Mouse (Mus musculus): ENCODE measurements around the gene Sptb.

The Sptb gene

DNA sequence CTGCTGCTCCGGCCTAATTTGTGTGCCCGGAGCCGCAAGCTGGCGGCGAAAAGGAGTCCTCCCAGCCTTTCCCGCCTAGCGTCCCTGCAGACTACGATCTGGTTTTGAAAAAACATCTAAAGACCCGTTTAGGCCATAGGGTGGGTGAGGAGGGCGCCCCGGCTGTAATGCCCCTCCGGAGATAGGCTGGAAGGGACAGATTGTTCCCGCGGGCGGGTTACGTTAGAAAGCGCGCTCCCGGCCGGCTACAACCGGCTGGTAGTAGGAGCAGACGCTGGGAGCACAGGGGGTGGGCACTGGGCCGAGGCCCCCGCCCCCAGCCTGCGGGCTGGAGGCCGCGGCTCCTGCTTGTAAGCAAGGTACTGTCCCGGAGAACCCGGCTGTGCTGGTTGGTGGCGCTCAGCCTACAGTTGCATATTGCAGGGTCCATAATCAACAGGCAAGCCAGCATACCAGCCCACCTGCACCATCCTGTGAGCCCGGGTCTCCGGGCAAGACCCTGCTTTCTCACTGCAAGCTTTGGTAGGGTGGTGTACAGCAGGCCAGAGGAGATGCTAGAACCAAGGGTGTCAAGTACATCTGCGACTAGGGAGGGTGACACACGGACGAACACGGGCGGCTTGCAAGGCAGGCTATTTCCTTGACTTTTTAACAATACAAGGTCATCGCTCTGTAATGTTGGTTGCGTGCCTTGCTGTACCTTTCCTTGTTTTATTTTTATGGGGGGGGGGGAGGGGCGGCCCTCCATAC, at the start of gene Sptb:
TSS of gene Sptb (minus strand) at position 197 of the 750 bp plus-strand sequence.
- peak; percentile 50 for ATAC-seq (ENCODE audit: low TSS enrichment)

GRCm38 (mm10) chr12:76752652-76753318, 42.4 kb upstream of the Sptb start:
- ATAC-seq (ENCODE audit: low TSS enrichment): peak; percentile 93

- ATAC-seq (ENCODE audit: low TSS enrichment): no peak
Observed at GRCm38 (mm10) chr12:76750866-76751459, 40.6 kb upstream of the Sptb start.

DNA sequence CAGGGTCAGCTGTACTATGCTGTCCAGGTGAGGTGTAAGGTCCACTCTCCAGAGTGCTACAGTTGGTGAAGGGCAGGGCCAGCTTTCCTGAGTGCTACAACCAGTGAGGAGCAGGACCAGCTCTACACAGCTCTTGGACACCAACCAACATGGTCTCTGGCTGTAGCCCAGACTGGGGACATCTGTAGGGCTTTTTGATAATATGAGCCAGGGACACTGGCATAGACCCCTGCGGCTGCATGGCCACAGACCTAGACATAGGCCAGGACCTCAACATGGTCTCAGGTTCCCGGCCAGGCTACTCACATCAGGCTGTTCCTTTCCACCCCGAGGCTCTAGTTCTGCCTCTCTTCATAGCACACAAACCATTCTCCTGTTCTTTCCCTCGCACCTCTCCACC, 17.6 kb upstream of the Sptb start:
- ATAC-seq (ENCODE audit: low TSS enrichment): no peak

GRCm38 (mm10) chr12:76722026-76722425, 11.7 kb upstream of the Sptb start:
- ATAC-seq (ENCODE audit: low TSS enrichment): peak; percentile 80

- no peak for ATAC-seq (ENCODE audit: low TSS enrichment)
Observed at GRCm38 (mm10) chr12:76720572-76720971, 10.2 kb upstream of the Sptb start.

DNA sequence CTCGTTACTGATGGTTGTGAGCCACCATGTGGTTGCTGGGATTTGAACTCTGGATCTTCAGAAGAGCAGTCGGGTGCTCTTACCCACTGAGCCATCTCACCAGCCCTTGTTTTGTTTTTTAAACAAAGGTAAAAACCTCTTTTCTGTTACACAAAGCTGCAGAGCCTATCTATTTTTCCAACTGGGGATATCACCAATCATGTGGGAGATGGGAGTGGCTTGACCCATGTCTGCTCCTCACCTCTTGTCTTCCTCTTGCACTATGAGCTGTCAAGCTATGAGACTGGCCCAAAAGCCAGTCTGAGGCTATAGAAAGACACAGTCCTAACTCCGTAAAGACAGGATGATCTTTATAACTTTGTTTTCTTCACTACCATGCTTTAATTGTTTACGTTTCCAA, 8.0 kb upstream of the Sptb start:
- ATAC-seq (ENCODE audit: low TSS enrichment): no peak

DNA sequence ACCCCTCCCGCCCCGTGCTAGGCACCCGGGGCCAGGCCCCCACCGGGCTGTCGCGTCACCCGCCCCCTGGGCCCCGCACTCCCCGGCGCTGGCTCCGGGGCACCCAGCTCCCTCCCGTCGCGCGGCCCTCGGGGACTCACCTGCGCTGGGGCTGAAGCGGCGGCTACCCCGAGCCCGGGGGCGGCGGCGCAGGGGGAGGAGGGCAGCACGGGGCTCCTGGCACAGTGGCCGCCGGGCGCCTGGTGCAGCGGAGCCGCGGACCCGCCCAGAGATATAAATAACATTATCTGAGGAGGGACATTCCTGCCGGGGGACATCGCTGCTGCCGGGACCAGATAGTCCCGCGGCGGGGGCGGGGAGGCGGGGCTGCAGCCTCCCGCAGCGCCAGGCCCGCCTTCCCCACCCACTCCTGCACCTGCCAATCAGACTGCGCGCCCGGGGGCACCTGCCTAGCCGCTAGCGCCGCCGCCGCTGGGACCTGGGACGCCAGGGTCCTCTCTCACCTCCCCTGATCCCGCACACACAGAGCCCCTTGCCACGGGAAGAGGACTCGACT, 474 bp downstream of the Sptb start:
- ATAC-seq (ENCODE audit: low TSS enrichment): peak; percentile 82

- peak; percentile 15; the same call in 1 of the 2 replicates for ATAC-seq (ENCODE audit: low TSS enrichment)
Observed at GRCm38 (mm10) chr12:76708956-76709794, 1.2 kb downstream of the Sptb start.

GRCm38 (mm10) chr12:76708181-76708580, 2.2 kb downstream of the Sptb start:
- no peak for ATAC-seq (ENCODE audit: low TSS enrichment)

GRCm38 (mm10) chr12:76696380-76696935, 13.9 kb downstream of the Sptb start:
- ATAC-seq (ENCODE audit: low TSS enrichment): peak; percentile 8; the same call in 1 of the 2 replicates

- ATAC-seq (ENCODE audit: low TSS enrichment): no peak
Observed at GRCm38 (mm10) chr12:76695773-76696172, 14.6 kb downstream of the Sptb start.

DNA sequence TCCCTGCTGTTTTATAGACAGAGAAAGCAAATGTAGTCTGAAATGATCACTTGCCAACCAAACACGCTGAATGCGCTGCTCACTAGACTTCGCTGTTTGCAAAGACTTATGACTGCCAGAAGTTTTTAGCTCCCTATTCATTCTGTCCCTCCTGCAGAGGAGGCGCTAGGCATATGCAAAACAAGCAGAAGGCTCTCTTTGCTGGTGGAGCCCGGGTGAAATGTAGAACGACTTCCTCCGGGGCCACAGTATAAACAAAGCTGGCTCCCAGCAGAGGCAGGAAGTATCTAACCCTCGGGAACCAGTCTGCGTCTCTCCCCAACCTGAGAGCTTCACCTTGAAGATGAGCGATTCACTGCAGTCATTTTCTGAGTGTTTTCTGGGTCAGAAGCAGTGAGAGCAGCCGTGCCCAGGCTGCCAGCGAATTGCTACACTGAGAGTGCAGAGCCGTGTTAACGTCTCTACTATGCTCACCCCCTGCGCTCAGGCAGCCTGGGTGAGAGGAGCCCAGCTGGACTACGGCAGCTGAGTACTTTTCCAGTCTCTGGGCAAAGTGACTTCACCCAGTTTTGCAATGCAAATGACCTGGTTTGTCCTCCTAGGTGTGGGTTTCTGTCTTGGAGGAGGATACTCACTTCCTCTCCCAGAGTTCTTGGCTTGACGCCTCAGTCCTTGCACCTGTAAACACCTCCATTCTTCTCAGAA, 15.4 kb downstream of the Sptb start:
- peak; percentile 91 for ATAC-seq (ENCODE audit: low TSS enrichment)

DNA sequence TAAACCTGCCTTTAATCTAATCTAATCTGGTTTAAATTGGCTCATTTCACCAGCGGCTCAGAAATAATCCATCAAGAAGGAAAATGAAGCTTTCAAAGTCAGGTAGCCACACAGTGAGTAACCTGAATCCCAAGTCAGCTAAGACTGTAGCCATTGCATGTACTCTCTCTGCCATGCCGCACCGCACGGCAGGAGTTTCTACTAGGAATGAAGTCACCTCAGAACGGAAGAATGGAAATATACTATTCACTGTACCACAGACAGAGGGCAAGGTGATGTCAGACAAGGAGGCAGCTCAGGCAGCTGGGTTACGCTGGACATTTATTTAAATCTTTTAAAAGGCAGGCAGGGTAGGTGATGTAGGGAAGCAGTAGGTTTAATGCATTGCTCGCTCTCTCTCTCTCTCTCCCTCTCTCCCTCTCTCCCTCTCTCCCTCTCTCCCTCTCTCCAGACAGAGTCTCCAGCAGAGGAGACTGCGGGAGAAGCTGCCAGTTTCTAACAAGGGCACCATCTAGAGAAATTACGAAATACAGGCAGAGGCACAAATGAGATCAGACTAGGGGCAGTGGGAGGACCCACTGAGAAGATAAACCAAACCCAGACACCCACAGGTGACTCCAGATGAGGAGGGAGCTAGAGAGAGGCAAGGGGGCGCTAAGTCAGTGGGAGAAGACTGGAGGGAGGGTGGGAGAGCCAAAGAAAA, 22.7 kb downstream of the Sptb start:
- 0 out of 2 replicates have a peak, but pooled peaks have one; percentile 20 for ATAC-seq (ENCODE audit: low TSS enrichment)

DNA sequence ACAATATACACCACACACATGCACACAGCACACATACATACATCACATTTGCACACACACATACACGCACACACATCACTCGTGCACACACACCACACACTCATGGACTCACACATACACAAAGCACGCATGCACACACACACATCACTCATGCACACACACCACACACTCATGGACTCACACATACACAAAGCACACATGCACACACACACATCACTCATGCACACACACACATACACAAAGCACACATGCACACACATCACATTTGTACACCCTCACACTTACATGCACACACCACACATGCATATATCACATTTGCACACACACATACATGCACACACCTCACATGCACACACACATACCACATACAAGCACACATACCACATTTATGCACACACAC, 24.7 kb downstream of the Sptb start:
- no peak for ATAC-seq (ENCODE audit: low TSS enrichment)

GRCm38 (mm10) chr12:76684493-76684892, 25.9 kb downstream of the Sptb start:
- ATAC-seq (ENCODE audit: low TSS enrichment): peak; percentile 28; the same call in 1 of the 2 replicates

DNA sequence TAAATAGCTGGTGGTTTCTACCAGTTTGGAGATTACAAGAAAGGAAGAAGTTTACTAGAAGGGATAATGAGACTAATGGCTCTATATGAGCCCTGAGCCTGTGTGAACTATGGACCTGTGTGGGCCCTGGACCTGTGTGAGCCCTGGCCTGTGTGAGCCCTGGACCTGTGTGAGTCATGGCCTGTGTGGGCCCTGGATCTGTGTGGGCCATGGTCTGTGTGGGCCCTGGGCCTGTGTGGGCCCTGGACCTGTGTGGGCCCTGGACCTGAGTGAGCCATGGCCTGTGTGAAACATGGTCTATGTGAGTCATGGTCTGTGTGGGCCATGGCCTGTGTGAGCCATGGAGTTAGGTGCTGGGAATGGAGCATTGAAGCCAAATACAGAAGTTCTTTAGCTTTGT, 28.4 kb downstream of the Sptb start:
- no peak for ATAC-seq (ENCODE audit: low TSS enrichment)

DNA sequence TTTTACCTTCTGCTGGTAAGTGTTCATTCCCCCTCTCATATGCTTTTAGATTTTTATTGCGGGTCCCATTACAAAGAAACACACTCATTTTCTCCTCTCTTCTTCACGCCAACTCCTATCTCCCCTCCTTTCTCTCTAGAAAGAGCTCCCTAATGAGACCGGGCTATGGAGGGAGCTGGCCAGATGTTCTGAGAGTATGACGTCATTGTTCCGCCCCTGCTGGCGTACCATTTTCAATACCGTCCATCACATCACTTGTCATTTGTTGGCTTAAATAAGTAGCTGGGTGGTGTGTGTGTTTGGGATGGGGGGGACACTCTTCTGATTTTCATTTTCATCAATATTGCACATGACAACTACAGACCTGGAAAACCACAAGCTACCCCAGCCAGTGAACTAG, 33.3 kb downstream of the Sptb start:
- ATAC-seq (ENCODE audit: low TSS enrichment): no peak

DNA sequence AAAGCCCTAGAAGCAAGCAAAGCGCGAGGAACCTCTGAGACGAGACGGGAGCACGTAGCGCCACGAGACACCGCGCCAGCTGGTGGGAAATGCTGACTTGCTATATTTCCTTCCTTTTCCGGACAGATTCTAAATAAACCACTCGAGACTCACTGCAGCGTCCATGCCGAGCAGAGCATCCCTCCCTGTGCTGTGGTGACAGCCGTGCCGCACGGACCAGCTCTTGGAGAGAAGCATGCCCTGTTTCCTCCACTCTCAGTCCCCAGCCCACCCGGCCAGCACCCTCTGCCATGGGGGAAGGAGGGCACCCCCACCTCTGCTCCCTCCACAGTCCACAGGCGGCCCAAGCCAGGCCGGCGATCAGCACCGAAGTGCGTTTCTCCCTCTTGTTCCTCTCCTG, 33.9 kb downstream of the Sptb start:
- ATAC-seq (ENCODE audit: low TSS enrichment): peak; percentile 70

DNA sequence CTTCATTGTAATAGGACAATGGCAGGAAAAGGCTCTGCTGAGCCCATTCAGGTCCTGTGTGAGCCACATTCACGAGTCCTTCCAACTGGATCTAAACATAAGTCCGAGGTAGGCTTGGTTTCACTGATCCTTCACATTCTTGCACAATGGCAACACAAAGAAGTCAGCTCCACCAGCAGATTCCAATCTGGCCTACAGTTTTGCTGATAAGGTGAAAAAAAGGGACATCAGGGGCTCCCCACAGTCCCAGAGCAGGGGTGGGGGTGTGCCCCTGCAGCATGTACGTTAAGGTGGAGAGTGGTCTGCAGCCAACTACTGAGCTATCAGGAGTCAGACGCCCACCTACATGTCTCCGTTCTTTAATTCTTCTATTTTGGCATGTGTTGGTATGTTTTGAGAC, 35.0 kb downstream of the Sptb start:
- ATAC-seq (ENCODE audit: low TSS enrichment): no peak

Measured in frontal cortex, adult (tissue).